Mouse (Mus musculus): ENCODE measurements around the gene Rps25. TPM values are rescaled to one million over a fixed set of nuclear protein-coding genes. Genes with fewer than 3 reads are reported as not detected.
"Not testable (repeated sequence)": the region's sequence is repeated elsewhere in the genome, so short reads cannot be mapped to it uniquely, and the experiment has no call there.

Gene Rps25
- polyA plus RNA-seq, 1 experiment from 2014 or later = 2,419 TPM

- Histone ChIP-seq H3K27me3 (replicated peaks; ENCODE audit: low read depth, poor library complexity, severe bottlenecking) (no peaks in the 10 kb centered on the region), H3K4me1 (peaks cover 11% of the 10 kb centered on the region), H3K4me3 (no peak overlapping the region), H3K27ac (replicated peaks) (0 out of 2 replicates have a peak overlapping the region, but pooled peaks have one; percentile 26), H3K36me3 (replicated peaks) (no peaks in the 10 kb centered on the region), H3K9me3 (no peaks in the 10 kb centered on the region)
- no peak for DNase-seq (ENCODE audit: low spot score)
- 79% methylated on average over 6 of the region's 6 CpGs for WGBS
Measured at GRCm38 (mm10) chr9:44435747-44436146, 28.8 kb downstream of the Rps25 start.

- Histone ChIP-seq H3K4me3 (no peak within 1 kb of the TSS), H3K4me1 (peaks cover under 1% of the 10 kb centered on the region; the same call in 1 of the 2 replicates), H3K27ac (replicated peaks) (no peak within 1 kb of the TSS), H3K27me3 (replicated peaks; ENCODE audit: low read depth, poor library complexity, severe bottlenecking) (no peaks in the 10 kb centered on the region), H3K36me3 (replicated peaks) (no peaks in the 10 kb centered on the region), H3K9me3 (no peaks in the 10 kb centered on the region)
- 77% methylated on average over 19 of the region's 19 CpGs for WGBS
- DNase-seq (ENCODE audit: low spot score) = no peak
Measured at GRCm38 (mm10) chr9:44440961-44441360, 34.0 kb downstream of the Rps25 start, which contains the start of gene Foxr1. Gene Foxr1, minus strand, starts transcription at chr9:44441136.

GRCm38 (mm10) chr9:44444402-44445025 lies 37.6 kb downstream of the Rps25 start:
- not testable (repeated sequence) for H3K9me3 ChIP-seq; H3K36me3 ChIP-seq (replicated peaks); DNase-seq (ENCODE audit: low spot score); H3K27ac ChIP-seq (replicated peaks); H3K27me3 ChIP-seq (replicated peaks; ENCODE audit: low read depth, poor library complexity, severe bottlenecking); H3K4me3 ChIP-seq; H3K4me1 ChIP-seq
- 86% methylated on average over 7 of the region's 7 CpGs for WGBS

- Histone ChIP-seq H3K4me1 (peaks cover 19% of the 10 kb centered on the region), H3K27ac (replicated peaks) (no peak overlapping the region), H3K36me3 (replicated peaks) (no peaks in the 10 kb centered on the region), H3K9me3 (no peaks in the 10 kb centered on the region), H3K4me3 (no peak overlapping the region), H3K27me3 (replicated peaks; ENCODE audit: low read depth, poor library complexity, severe bottlenecking) (peaks cover 28% of the 10 kb centered on the region)
- DNase-seq (ENCODE audit: low spot score) = no peak
Measured at GRCm38 (mm10) chr9:44450387-44450786, 43.4 kb downstream of the Rps25 start.

GRCm38 (mm10) chr9:44454132-44454890 lies 47.4 kb downstream of the Rps25 start:
- H3K27ac ChIP-seq (replicated peaks) = peak overlapping the region; percentile 32

GRCm38 (mm10) chr9:44454891-44455220 lies 47.9 kb downstream of the Rps25 start, which contains the start of gene Upk2:
Gene Upk2, minus strand, starts transcription at chr9:44454976.
- H3K9me3 ChIP-seq = no peaks in the 10 kb centered on the region
- H3K4me3 ChIP-seq = no peak within 1 kb of the TSS
- no peaks in the 10 kb centered on the region for H3K36me3 ChIP-seq (replicated peaks)
- no peak for DNase-seq (ENCODE audit: low spot score)
- H3K4me1 ChIP-seq = peaks cover 38% of the 10 kb centered on the region
- H3K27ac ChIP-seq (replicated peaks) = peak within 1 kb of the TSS; percentile 32
- WGBS = 9% methylated on average over 4 of the region's 4 CpGs
- peaks cover 47% of the 10 kb centered on the region for H3K27me3 ChIP-seq (replicated peaks; ENCODE audit: low read depth, poor library complexity, severe bottlenecking)

More at GRCm38 (mm10) chr9:44454132-44454890, 47.4 kb downstream of the Rps25 start:
- 4% methylated on average over 14 of the region's 14 CpGs for WGBS
- no peak overlapping the region for H3K4me3 ChIP-seq
- no peaks in the 10 kb centered on the region for H3K36me3 ChIP-seq (replicated peaks)
- DNase-seq (ENCODE audit: low spot score) = peak; percentile 86
- no peaks in the 10 kb centered on the region for H3K9me3 ChIP-seq
- peaks cover 38% of the 10 kb centered on the region for H3K4me1 ChIP-seq
- H3K27me3 ChIP-seq (replicated peaks; ENCODE audit: low read depth, poor library complexity, severe bottlenecking) = peaks cover 47% of the 10 kb centered on the region

GRCm38 (mm10) chr9:44457035-44457742 lies 50.2 kb downstream of the Rps25 start:
- Histone ChIP-seq H3K36me3 (replicated peaks) (no peaks in the 10 kb centered on the region), H3K27me3 (replicated peaks; ENCODE audit: low read depth, poor library complexity, severe bottlenecking) (peaks cover 46% of the 10 kb centered on the region), H3K4me3 (peak overlapping the region; percentile 17; the same call in 1 of the 2 replicates), H3K4me1 (peaks cover 38% of the 10 kb centered on the region), H3K27ac (replicated peaks) (peak overlapping the region; percentile 70), H3K9me3 (no peaks in the 10 kb centered on the region)
- WGBS = 4% methylated on average over 11 of the region's 11 CpGs
- peak; percentile 84 for DNase-seq (ENCODE audit: low spot score)

Small RNA genes within 50 kb of the gene (microRNA-seq; reads per million reads assigned to microRNA genes)
- not detected for gene Mir7085

Other genes with a start within 250 kb of the Rps25 start
- gene Cbl, start 173.1 kb upstream of the Rps25 start, polyA plus RNA-seq (2016; fragmentation: Nextera tagmentation; extraction: Ambion mirVana) = 25.4 and 25.5 TPM in 2 replicates
- gene Ccdc153, start 166.5 kb upstream of the Rps25 start, polyA plus RNA-seq (2016; fragmentation: Nextera tagmentation; extraction: Ambion mirVana) = not detected in 2 replicates
- 0.09 TPM in 1 of 2 replicates, not detected in the other for gene Pdzd3, start 155.7 kb upstream of the Rps25 start, polyA plus RNA-seq (2016; fragmentation: Nextera tagmentation; extraction: Ambion mirVana)
- 1.9 and 2.4 TPM in 2 replicates for gene Nlrx1, start 138.5 kb upstream of the Rps25 start, polyA plus RNA-seq (2016; fragmentation: Nextera tagmentation; extraction: Ambion mirVana)
- gene Abcg4, start 118.5 kb upstream of the Rps25 start, polyA plus RNA-seq (2016; fragmentation: Nextera tagmentation; extraction: Ambion mirVana) = 2.6 and 3.1 TPM in 2 replicates
- gene Hinfp, start 101.5 kb upstream of the Rps25 start, polyA plus RNA-seq (2016; fragmentation: Nextera tagmentation; extraction: Ambion mirVana) = 29.6 and 31.4 TPM in 2 replicates
- 6.8 and 7.8 TPM in 2 replicates for gene C2cd2l, start 86.9 kb upstream of the Rps25 start, polyA plus RNA-seq (2016; fragmentation: Nextera tagmentation; extraction: Ambion mirVana)
- gene Dpagt1, start 81.1 kb upstream of the Rps25 start, polyA plus RNA-seq (2016; fragmentation: Nextera tagmentation; extraction: Ambion mirVana) = 53.8 and 53.9 TPM in 2 replicates
- gene H2afx, start 72.4 kb upstream of the Rps25 start, polyA plus RNA-seq (2016; fragmentation: Nextera tagmentation; extraction: Ambion mirVana) = 601 and 615 TPM in 2 replicates
- gene Hmbs, start 62.9 kb upstream of the Rps25 start, polyA plus RNA-seq (2016; fragmentation: Nextera tagmentation; extraction: Ambion mirVana) = 167 and 175 TPM in 2 replicates
- gene Vps11, start 45.5 kb upstream of the Rps25 start, polyA plus RNA-seq (2016; fragmentation: Nextera tagmentation; extraction: Ambion mirVana) = 30.7 and 30.9 TPM in 2 replicates
- gene Hyou1, start 27.6 kb upstream of the Rps25 start, polyA plus RNA-seq (2016; fragmentation: Nextera tagmentation; extraction: Ambion mirVana) = 43.8 and 46.7 TPM in 2 replicates
- gene Slc37a4, start 10.3 kb upstream of the Rps25 start, polyA plus RNA-seq (2016; fragmentation: Nextera tagmentation; extraction: Ambion mirVana) = 13.4 and 16.1 TPM in 2 replicates
- gene Trappc4, start 461 bp downstream of the Rps25 start, polyA plus RNA-seq (2016; fragmentation: Nextera tagmentation; extraction: Ambion mirVana) = 178 and 179 TPM in 2 replicates
- gene Ccdc84, start 11.4 kb downstream of the Rps25 start, polyA plus RNA-seq (2016; fragmentation: Nextera tagmentation; extraction: Ambion mirVana) = 21.6 and 28.4 TPM in 2 replicates
- gene Foxr1, start 34.0 kb downstream of the Rps25 start, polyA plus RNA-seq (2016; fragmentation: Nextera tagmentation; extraction: Ambion mirVana) = not detected in 2 replicates
- gene Upk2, start 47.8 kb downstream of the Rps25 start, polyA plus RNA-seq (2016; fragmentation: Nextera tagmentation; extraction: Ambion mirVana) = 0.41 and 0.59 TPM in 2 replicates
- 7.4 and 7.7 TPM in 2 replicates for gene Bcl9l, start 75.7 kb downstream of the Rps25 start, polyA plus RNA-seq (2016; fragmentation: Nextera tagmentation; extraction: Ambion mirVana)
- not detected in 2 replicates for gene Cxcr5, start 154.7 kb downstream of the Rps25 start, polyA plus RNA-seq (2016; fragmentation: Nextera tagmentation; extraction: Ambion mirVana)
- gene Ddx6, start 197.8 kb downstream of the Rps25 start, polyA plus RNA-seq (2016; fragmentation: Nextera tagmentation; extraction: Ambion mirVana) = 21.8 and 23.5 TPM in 2 replicates